Mouse (Mus musculus) erythroblast, embryonic 14.5 days (primary cell): ENCODE measurements around the gene Cgnl1. TPM values are rescaled to one million over a fixed set of nuclear protein-coding genes. Genes with fewer than 3 reads are reported as not detected.

Experiments
- H3K27me3 ChIP-seq: 2 replicates; pipeline ENCODE4 v1.6.1; 2012; ENCODE audit warnings: inconsistent platforms; ENCODE audit not compliant: control insufficient read depth
- H3K36me3 ChIP-seq: 2 replicates; pipeline ENCODE4 v1.6.1; 2012; ENCODE audit warnings: mild to moderate bottlenecking, inconsistent platforms; ENCODE audit not compliant: control insufficient read depth
- H3K4me1 ChIP-seq: 2 replicates; pipeline ENCODE4 v1.6.1; 2012; ENCODE audit warnings: inconsistent platforms; ENCODE audit not compliant: control insufficient read depth
- H3K4me3 ChIP-seq: replicated peaks from 2 replicates; pipeline ENCODE3; 2012; ENCODE audit warnings: moderate library complexity, mild to moderate bottlenecking, inconsistent platforms
- H3K9me3 ChIP-seq: 2 replicates; pipeline ENCODE4 v1.6.1; 2012; ENCODE audit warnings: low read length, inconsistent platforms, mixed read lengths; ENCODE audit not compliant: control insufficient read depth
- GATA1 ChIP-seq: IDR thresholded peaks from 2 replicates; pipeline ENCODE4 v1.6.1; 2012; ENCODE audit warnings: low read length, inconsistent platforms, mixed read lengths
- TAL1 ChIP-seq: IDR thresholded peaks from 3 replicates; pipeline ENCODE4 v1.6.1; 2012; ENCODE audit warnings: low read length, inconsistent platforms, mixed read lengths
- polyA plus RNA-seq: library from polyadenylated mRNA; stranded (reverse); fragments of >175 nt; gene quantifications from 2 replicates; pipeline ENCODE4 v1.2.3, GENCODE M21; 2012

Cgnl1 gene
- polyA plus RNA-seq, 1 experiment, result not detected

- no peak; the same call in 1 of the 2 replicates for TF ChIP-seq GATA1
- peak; percentile 57; the same call in 2 of the 3 replicates for TF ChIP-seq TAL1
- Histone ChIP-seq H3K9me3 (no peaks in the 10 kb centered on the region), H3K36me3 (no peaks in the 10 kb centered on the region), H3K4me1 (peaks cover 38% of the 10 kb centered on the region), H3K27me3 (peaks cover 42% of the 10 kb centered on the region), H3K4me3 (no peak overlapping the region)
Observed at GRCm38 (mm10) chr9:71604914-71605635, 166.3 kb downstream of the Cgnl1 start.

DNA sequence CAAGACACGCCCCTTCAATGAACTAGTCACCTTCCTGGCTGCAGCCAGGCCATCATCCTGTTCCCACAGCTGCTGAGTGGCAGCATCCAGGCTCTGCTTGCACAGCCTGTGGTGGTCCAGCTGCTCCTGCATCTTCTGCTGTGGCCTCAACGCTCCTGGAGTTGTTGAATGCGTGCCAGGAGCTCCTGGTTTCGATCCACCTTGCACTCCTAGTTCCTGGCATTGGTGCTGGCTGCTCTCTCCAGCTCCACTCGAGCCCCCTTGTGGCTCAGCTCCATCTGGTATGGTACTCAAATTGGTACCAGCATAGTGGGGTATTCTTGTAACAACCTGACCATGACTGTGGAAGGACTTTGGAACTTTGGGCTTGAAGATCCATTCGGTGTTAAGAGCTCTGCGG lies 171.5 kb downstream of the Cgnl1 start:
- H3K4me1 ChIP-seq, result peaks cover 13% of the 10 kb centered on the region
- peaks cover 40% of the 10 kb centered on the region for H3K27me3 ChIP-seq
- no peak overlapping the region for H3K4me3 ChIP-seq
- H3K36me3 ChIP-seq, result no peaks in the 10 kb centered on the region
- TF ChIP-seq GATA1, result no peak
- TF ChIP-seq TAL1, result no peak
- H3K9me3 ChIP-seq, result no peaks in the 10 kb centered on the region

- TF ChIP-seq TAL1 (no peak), GATA1 (no peak)
- no peaks in the 10 kb centered on the region for H3K36me3 ChIP-seq
- H3K27me3 ChIP-seq, result peaks cover 46% of the 10 kb centered on the region
- H3K4me1 ChIP-seq, result peaks cover 11% of the 10 kb centered on the region
- no peak overlapping the region for H3K4me3 ChIP-seq
- no peaks in the 10 kb centered on the region for H3K9me3 ChIP-seq
Observed at GRCm38 (mm10) chr9:71596888-71597287, 174.5 kb downstream of the Cgnl1 start.

DNA sequence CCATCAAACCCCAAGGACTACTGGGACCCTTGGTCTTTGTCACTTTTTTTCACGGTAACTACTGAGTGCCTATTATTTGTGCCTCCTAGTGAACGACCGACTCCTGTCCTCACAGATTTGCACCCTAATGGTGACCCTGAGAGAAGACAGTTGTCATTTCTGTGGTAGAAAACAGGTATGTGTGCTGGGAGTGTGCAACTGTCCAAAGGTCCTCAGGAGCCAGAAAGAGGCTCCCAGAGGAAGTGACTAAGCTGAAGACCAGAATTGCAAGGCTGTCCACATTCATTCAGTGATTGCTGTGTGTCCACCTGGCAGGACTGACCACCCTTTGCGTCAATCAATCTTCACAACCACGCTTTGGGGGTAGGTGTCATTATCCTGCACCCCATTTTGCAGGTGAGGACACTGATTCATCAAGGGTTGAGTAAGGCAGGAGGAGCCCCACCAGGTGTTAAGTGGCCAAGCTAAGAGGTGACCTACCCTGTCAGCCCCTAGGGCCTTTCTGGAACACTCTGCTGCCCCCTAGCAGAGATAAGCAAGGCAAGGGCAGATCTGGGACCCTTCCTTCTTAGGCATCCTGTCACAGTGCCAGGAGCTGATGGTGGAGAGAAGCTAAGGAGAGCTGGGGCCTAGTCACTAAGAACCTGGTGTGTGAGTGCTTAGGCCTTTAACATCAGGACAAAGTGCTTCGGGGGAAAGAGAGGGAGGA lies 178.7 kb downstream of the Cgnl1 start:
- no peaks in the 10 kb centered on the region for H3K36me3 ChIP-seq
- TF ChIP-seq GATA1 (no peak), TAL1 (no peak)
- no peaks in the 10 kb centered on the region for H3K9me3 ChIP-seq
- peaks cover 15% of the 10 kb centered on the region for H3K4me1 ChIP-seq
- H3K4me3 ChIP-seq, result peak overlapping the region; percentile 60
- peaks cover 46% of the 10 kb centered on the region for H3K27me3 ChIP-seq

- Histone ChIP-seq H3K36me3 (no peaks in the 10 kb centered on the region), H3K4me3 (peak within 1 kb of the TSS; percentile 60), H3K4me1 (peaks cover 15% of the 10 kb centered on the region), H3K27me3 (peaks cover 39% of the 10 kb centered on the region), H3K9me3 (no peaks in the 10 kb centered on the region)
- no peak for TF ChIP-seq GATA1
- TF ChIP-seq TAL1, result no peak
Observed at GRCm38 (mm10) chr9:71591938-71592548, 179.4 kb downstream of the Cgnl1 start, which contains the start of gene Myzap. Gene Myzap, minus strand, starts transcription at chr9:71592360.

- H3K36me3 ChIP-seq, result no peaks in the 10 kb centered on the region
- peak overlapping the region; percentile 60 for H3K4me3 ChIP-seq
- peaks cover 15% of the 10 kb centered on the region for H3K4me1 ChIP-seq
- no peak for TF ChIP-seq TAL1
- no peak for TF ChIP-seq GATA1
- H3K9me3 ChIP-seq, result no peaks in the 10 kb centered on the region
- H3K27me3 ChIP-seq, result peaks cover 34% of the 10 kb centered on the region
Observed at GRCm38 (mm10) chr9:71591106-71591505, 180.3 kb downstream of the Cgnl1 start.

DNA sequence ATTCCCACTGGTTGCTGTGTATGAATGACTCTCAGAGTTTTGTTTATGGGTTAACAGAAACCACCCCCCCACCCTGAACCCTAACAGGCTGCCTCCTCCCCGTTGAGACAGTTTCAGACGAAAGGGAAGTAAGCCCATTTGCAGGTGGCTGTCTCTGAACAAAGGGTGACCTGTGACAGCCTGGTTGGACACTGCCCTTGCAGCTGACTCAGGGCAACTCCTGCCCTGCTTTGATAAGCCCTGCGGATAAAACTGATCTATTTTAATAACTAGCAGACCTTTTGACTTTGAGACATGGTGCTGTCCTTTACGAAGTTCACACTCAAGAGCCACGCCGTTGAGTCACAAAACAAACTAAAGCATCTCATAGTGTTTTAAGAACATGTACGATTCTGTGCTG lies 181.6 kb downstream of the Cgnl1 start:
- Histone ChIP-seq H3K27me3 (peaks cover 31% of the 10 kb centered on the region), H3K36me3 (no peaks in the 10 kb centered on the region), H3K9me3 (no peaks in the 10 kb centered on the region), H3K4me3 (no peak overlapping the region), H3K4me1 (peaks cover 15% of the 10 kb centered on the region)
- TF ChIP-seq TAL1 (no peak), GATA1 (no peak)

- H3K4me1 ChIP-seq, result peaks cover 15% of the 10 kb centered on the region
- H3K27me3 ChIP-seq, result peaks cover 31% of the 10 kb centered on the region
- TF ChIP-seq TAL1 (no peak), GATA1 (no peak)
- H3K4me3 ChIP-seq, result no peak overlapping the region
- H3K9me3 ChIP-seq, result no peaks in the 10 kb centered on the region
- no peaks in the 10 kb centered on the region for H3K36me3 ChIP-seq
Observed at GRCm38 (mm10) chr9:71588930-71589592, 182.3 kb downstream of the Cgnl1 start.
